Mouse (Mus musculus) liver, adult 10 weeks (tissue): ENCODE results near the gene Gabarapl1. TPM values are rescaled to one million over a fixed set of nuclear protein-coding genes. Genes with fewer than 3 reads are reported as not detected.

ENCODE experiments used
- polyA plus RNA-seq: library from polyadenylated mRNA; stranded (reverse); fragments of 350-450 nt; fragmentation: Illumina TruSeq; extraction: RNeasy Lipid Tissue Mini Kit (QIAGEN cat#74804); gene quantifications from one replicate; pipeline ENCODE4 v1.2.3, GENCODE M21; 2014; ENCODE audit warnings: low read depth, low replicate concordance

The Gabarapl1 gene
- 145 TPM for polyA plus RNA-seq

GRCm38 (mm10) chr6:129532942-129533860, at the start of gene Gabarapl1:
Gene Gabarapl1, plus strand, starts transcription at chr6:129533160.

GRCm38 (mm10) chr6:129507024-129507423, 25.9 kb upstream of the Gabarapl1 start, which contains the start of gene Olr1:
Gene Olr1, minus strand, starts transcription at chr6:129507165.

GRCm38 (mm10) chr6:129512367-129512766, 20.6 kb upstream of the Gabarapl1 start, which contains the start of gene Tmem52b:
Gene Tmem52b, plus strand, starts transcription at chr6:129512555.

GRCm38 (mm10) chr6:129577605-129578004, 44.6 kb downstream of the Gabarapl1 start, which contains the start of gene Klre1:
Gene Klre1, plus strand, starts transcription at chr6:129577905.

GRCm38 (mm10) chr6:129591508-129591907, 58.5 kb downstream of the Gabarapl1 start, which contains the start of gene Klrd1:
Gene Klrd1, plus strand, starts transcription at chr6:129591782.

Other genes with a start within 250 kb of the Gabarapl1 start
- gene 4922502D21Rik, start 201.4 kb upstream of the Gabarapl1 start, polyA plus RNA-seq: not detected
- gene Clec12a, start 190.5 kb upstream of the Gabarapl1 start, polyA plus RNA-seq: 9.6 TPM
- not detected for gene Clec12b, start 147.3 kb upstream of the Gabarapl1 start, polyA plus RNA-seq
- 22.1 TPM for gene Clec1b, start 135.9 kb upstream of the Gabarapl1 start, polyA plus RNA-seq
- 2.5 TPM for gene Clec9a, start 124.3 kb upstream of the Gabarapl1 start, polyA plus RNA-seq
- 2.4 TPM for gene Clec1a, start 81.2 kb upstream of the Gabarapl1 start, polyA plus RNA-seq
- 0.11 TPM for gene Olr1, start 26.0 kb upstream of the Gabarapl1 start, polyA plus RNA-seq
- gene Tmem52b, start 20.6 kb upstream of the Gabarapl1 start, polyA plus RNA-seq: not detected
- 0.77 TPM for gene Klre1, start 44.7 kb downstream of the Gabarapl1 start, polyA plus RNA-seq
- 4.5 TPM for gene Klrd1, start 58.6 kb downstream of the Gabarapl1 start, polyA plus RNA-seq
- gene Klrk1, start 90.7 kb downstream of the Gabarapl1 start, polyA plus RNA-seq: 5.4 TPM
- gene Klrc3, start 110.2 kb downstream of the Gabarapl1 start, polyA plus RNA-seq: not detected
- gene Klrc2, start 127.5 kb downstream of the Gabarapl1 start, polyA plus RNA-seq: 0.40 TPM
- gene Klrc1, start 145.8 kb downstream of the Gabarapl1 start, polyA plus RNA-seq: 0.90 TPM
- gene Klri1, start 184.0 kb downstream of the Gabarapl1 start, polyA plus RNA-seq: not detected
- 0.19 TPM for gene Klri2, start 207.3 kb downstream of the Gabarapl1 start, polyA plus RNA-seq